Mouse (Mus musculus) heart, adult 9 months (tissue): ENCODE measurements around the gene Tmprss15.

Experiments
- DNase-seq, 2 experiments: peaks; one replicate each; pipeline ENCODE4 v3.0.0; 2022; ENCODE audit warnings: low spot score in 2 of 2

Gene Tmprss15

DNA sequence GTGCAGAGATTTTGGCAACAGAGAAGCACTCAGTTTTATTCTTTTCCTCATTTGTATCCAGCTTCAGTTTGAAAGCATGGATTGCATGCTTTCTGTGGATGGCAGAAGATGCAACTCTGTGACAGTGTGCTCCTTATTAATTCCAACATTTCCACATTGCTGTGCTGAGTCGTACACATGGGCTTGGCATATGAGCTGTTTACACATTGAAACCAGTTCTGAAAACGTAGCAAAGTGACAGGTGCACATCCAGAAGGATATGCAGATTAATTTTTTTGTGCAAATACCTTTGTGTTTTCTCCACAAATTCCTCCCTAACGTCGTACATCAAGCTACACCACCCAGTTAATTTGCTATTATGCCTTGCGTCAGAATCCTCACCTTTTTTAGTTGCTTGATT is 168.3 kb downstream of the Tmprss15 start:
- DNase-seq: no peak
